Mouse (Mus musculus) ovary, postnatal 36 days (tissue): ENCODE data around the gene Aplf.
"Not testable (repeated sequence)": the region's sequence is repeated elsewhere in the genome, so short reads cannot be mapped to it uniquely, and the experiment has no call there.

Source experiments
- DNase-seq: peaks from one replicate; pipeline ENCODE4 v3.0.0; 2022; ENCODE audit warnings: low spot score, mixed read lengths

Gene Aplf

GRCm38 (mm10) chr6:87671771-87672517, at the start of gene Aplf:
TSS of gene Aplf (minus strand) at chr6:87672193.
- DNase-seq = peak; percentile 81

GRCm38 (mm10) chr6:87714091-87714490, 42.1 kb upstream of the Aplf start:
- no peak for DNase-seq

- no peak for DNase-seq
These were observed 40.3 kb upstream of the Aplf start for GRCm38 (mm10) chr6:87712311-87712710.

- DNase-seq = no peak
These were observed 34.3 kb upstream of the Aplf start for GRCm38 (mm10) chr6:87706246-87706645.

GRCm38 (mm10) chr6:87696544-87696943, 24.6 kb upstream of the Aplf start:
- no peak for DNase-seq

- DNase-seq = no peak
These were observed 24.0 kb upstream of the Aplf start for GRCm38 (mm10) chr6:87695947-87696346.

- DNase-seq = no peak
These were observed 8.4 kb upstream of the Aplf start for GRCm38 (mm10) chr6:87680418-87680817.

- DNase-seq = no peak
These were observed 668 bp upstream of the Aplf start for GRCm38 (mm10) chr6:87672661-87673060.

GRCm38 (mm10) chr6:87671353-87671752, 640 bp downstream of the Aplf start:
- DNase-seq = no peak

GRCm38 (mm10) chr6:87669894-87670588, 2.0 kb downstream of the Aplf start:
- no peak for DNase-seq

GRCm38 (mm10) chr6:87668733-87669132, 3.3 kb downstream of the Aplf start:
- no peak for DNase-seq

GRCm38 (mm10) chr6:87667804-87668203, 4.2 kb downstream of the Aplf start:
- no peak for DNase-seq

- DNase-seq = no peak
These were observed 8.5 kb downstream of the Aplf start for GRCm38 (mm10) chr6:87663445-87663844.

- DNase-seq = no peak
These were observed 9.8 kb downstream of the Aplf start for GRCm38 (mm10) chr6:87662197-87662596.

GRCm38 (mm10) chr6:87661707-87662106, 10.3 kb downstream of the Aplf start:
- DNase-seq = no peak

- DNase-seq = no peak
These were observed 13.2 kb downstream of the Aplf start for GRCm38 (mm10) chr6:87658816-87659215.

GRCm38 (mm10) chr6:87653904-87654638, 17.9 kb downstream of the Aplf start:
- DNase-seq = no peak

- no peak for DNase-seq
These were observed 18.5 kb downstream of the Aplf start for GRCm38 (mm10) chr6:87653478-87653877.

GRCm38 (mm10) chr6:87652670-87653069, 19.3 kb downstream of the Aplf start:
- DNase-seq = no peak

- no peak for DNase-seq
These were observed 20.2 kb downstream of the Aplf start for GRCm38 (mm10) chr6:87651787-87652186.

GRCm38 (mm10) chr6:87638134-87638660, 33.8 kb downstream of the Aplf start:
- DNase-seq = no peak

GRCm38 (mm10) chr6:87632176-87632575, 39.8 kb downstream of the Aplf start:
- DNase-seq = no peak

GRCm38 (mm10) chr6:87628936-87629335, 43.1 kb downstream of the Aplf start:
- DNase-seq = not testable (repeated sequence)
